Mouse (Mus musculus): Measurements from ENCODE around the gene Nkap.
"Not testable (repeated sequence)": the region's sequence is repeated elsewhere in the genome, so short reads cannot be mapped to it uniquely, and the experiment has no call there.

The Nkap gene

GRCm38 (mm10) chrX:37161169-37161568 lies 34.6 kb downstream of the Nkap start:
- DNase-seq (ENCODE audit: low spot score) = no peak

GRCm38 (mm10) chrX:37163115-37163514 lies 36.5 kb downstream of the Nkap start:
- DNase-seq (ENCODE audit: low spot score) = no peak

GRCm38 (mm10) chrX:37167085-37167484 lies 40.5 kb downstream of the Nkap start:
- no peak for DNase-seq (ENCODE audit: low spot score)

GRCm38 (mm10) chrX:37168742-37169141 lies 42.1 kb downstream of the Nkap start, which contains the start of gene Akap14:
TSS of gene Akap14 (minus strand) at chrX:37168842.
- DNase-seq (ENCODE audit: low spot score) = no peak

GRCm38 (mm10) chrX:37184401-37184800 lies 57.8 kb downstream of the Nkap start:
- DNase-seq (ENCODE audit: low spot score) = not testable (repeated sequence)

GRCm38 (mm10) chrX:37190755-37191104 lies 64.1 kb downstream of the Nkap start:
- no peak for DNase-seq (ENCODE audit: low spot score)

GRCm38 (mm10) chrX:37191105-37191743 lies 64.6 kb downstream of the Nkap start, which contains the start of the genes Ndufa1 and Rnf113a1:
TSS of gene Ndufa1 (minus strand) at chrX:37191163.
TSS of gene Rnf113a1 (plus strand) at chrX:37191245.
- DNase-seq (ENCODE audit: low spot score) = peak; percentile 79

GRCm38 (mm10) chrX:37191744-37192379 lies 65.3 kb downstream of the Nkap start:
- no peak for DNase-seq (ENCODE audit: low spot score)

GRCm38 (mm10) chrX:37198676-37199075 lies 72.1 kb downstream of the Nkap start:
- DNase-seq (ENCODE audit: low spot score) = no peak
